Mouse (Mus musculus) stomach, embryonic 16.5 days (tissue): Measurements from ENCODE around the gene Ulk4. TPM values are rescaled to one million over a fixed set of nuclear protein-coding genes. Genes with fewer than 3 reads are reported as not detected.

Source experiments
- ATAC-seq: fragments of 200-750 bp; cut with Nextera tagmentation; 2 replicates; pipeline ENCODE4 v1.8.0; 2017; ENCODE audit warnings: moderate number of reproducible peaks, moderate TSS enrichment; ENCODE audit not compliant: insufficient read depth, low FRiP score
- H3K27ac ChIP-seq: fragments of 300-500 bp; sonication (generic); 2 replicates; pipeline ENCODE4 v1.5.1; 2014; ENCODE audit warnings: low read length
- H3K27me3 ChIP-seq: fragments of 300-500 bp; sonication (generic); 2 replicates; pipeline ENCODE4 v1.6.1; 2014; ENCODE audit warnings: low read length, control low read depth, mixed read lengths; ENCODE audit not compliant: control insufficient read depth, insufficient read depth
- H3K36me3 ChIP-seq: fragments of 300-500 bp; sonication (generic); 2 replicates; pipeline ENCODE4 v1.6.1; 2014; ENCODE audit warnings: low read length; ENCODE audit not compliant: control insufficient read depth, insufficient read depth
- H3K4me1 ChIP-seq: fragments of 300-500 bp; sonication (generic); 2 replicates; pipeline ENCODE4 v1.6.1; 2014; ENCODE audit warnings: low read length, control low read depth, mixed read lengths; ENCODE audit not compliant: control insufficient read depth, insufficient read depth
- H3K4me2 ChIP-seq: fragments of 300-500 bp; sonication (generic); 2 replicates; pipeline ENCODE4 v1.6.1; 2014; ENCODE audit warnings: low read depth, low read length, mixed read lengths
- H3K4me3 ChIP-seq: fragments of 300-500 bp; sonication (generic); replicated peaks from 2 replicates; pipeline ENCODE4 v1.5.1; 2014; ENCODE audit warnings: mild to moderate bottlenecking, low read length
- H3K9ac ChIP-seq: fragments of 300-500 bp; sonication (generic); 2 replicates; pipeline ENCODE4 v1.6.1; 2014; ENCODE audit warnings: low read length
- H3K9me3 ChIP-seq: fragments of 300-500 bp; sonication (generic); replicated peaks from 2 replicates; pipeline ENCODE4 v1.6.1; 2016; ENCODE audit warnings: low read length, control low read depth; ENCODE audit not compliant: control insufficient read depth
- WGBS: fragments of 180-500 bp; shearing (Covaris S2); extraction: QIAGEN DNeasy Blood & Tissue Kit; methylation state at CpG from one replicate; pipeline ENCODE4 v1.1.7; 2014; 5-methylcytosine and 5-hydroxymethylcytosine counted together
- polyA plus RNA-seq: library from polyadenylated mRNA; unstranded; fragments of >200 nt; fragmentation: Nextera tagmentation; extraction: Ambion mirVana; gene quantifications from 2 replicates; pipeline ENCODE4 v1.2.1, GENCODE M21; 2015

The Ulk4 gene
- polyA plus RNA-seq, 1 experiment from 2014 or later: 124 TPM

- no peaks in the 10 kb centered on the region for H3K27me3 ChIP-seq
- H3K4me2 ChIP-seq: no peak overlapping the region
- no peak for ATAC-seq
- H3K4me1 ChIP-seq: no peaks in the 10 kb centered on the region
- no peaks in the 10 kb centered on the region for H3K36me3 ChIP-seq
- no peaks in the 10 kb centered on the region for H3K9me3 ChIP-seq
- H3K4me3 ChIP-seq: no peak overlapping the region
- no peak overlapping the region for H3K27ac ChIP-seq
- WGBS: 54% methylated on average over 8 of the region's 8 CpGs
- H3K9ac ChIP-seq: no peak overlapping the region
Observed at GRCm38 (mm10) chr9:121124705-121125104, 152.3 kb downstream of the Ulk4 start.

GRCm38 (mm10) chr9:121122039-121122438 is 155.0 kb downstream of the Ulk4 start:
- ATAC-seq: no peak
- Histone ChIP-seq H3K36me3 (no peaks in the 10 kb centered on the region), H3K27ac (no peak overlapping the region), H3K4me3 (no peak overlapping the region), H3K9ac (no peak overlapping the region), H3K27me3 (no peaks in the 10 kb centered on the region), H3K9me3 (no peaks in the 10 kb centered on the region), H3K4me2 (no peak overlapping the region), H3K4me1 (peaks cover 4% of the 10 kb centered on the region; the same call in 1 of the 2 replicates)
- WGBS: 30% methylated on average over 5 of the region's 5 CpGs

GRCm38 (mm10) chr9:121117936-121118335 is 159.1 kb downstream of the Ulk4 start:
- no peak for ATAC-seq
- peaks cover 4% of the 10 kb centered on the region; the same call in 1 of the 2 replicates for H3K4me1 ChIP-seq
- 52% methylated on average over 4 of the region's 4 CpGs for WGBS
- H3K36me3 ChIP-seq: no peaks in the 10 kb centered on the region
- H3K9ac ChIP-seq: no peak overlapping the region
- H3K9me3 ChIP-seq: no peaks in the 10 kb centered on the region
- no peak overlapping the region for H3K4me2 ChIP-seq
- no peak overlapping the region for H3K4me3 ChIP-seq
- peak overlapping the region; percentile 44 for H3K27ac ChIP-seq
- H3K27me3 ChIP-seq: no peaks in the 10 kb centered on the region

- Histone ChIP-seq H3K9me3 (no peaks in the 10 kb centered on the region), H3K4me2 (no peak overlapping the region), H3K27ac (no peak overlapping the region), H3K27me3 (no peaks in the 10 kb centered on the region), H3K4me3 (no peak overlapping the region), H3K9ac (no peak overlapping the region), H3K36me3 (no peaks in the 10 kb centered on the region), H3K4me1 (no peaks in the 10 kb centered on the region)
- ATAC-seq: no peak
- WGBS: 26% methylated on average over 1 of the region's 1 CpGs
Observed at GRCm38 (mm10) chr9:121112131-121112530, 164.9 kb downstream of the Ulk4 start.

GRCm38 (mm10) chr9:121108110-121108509 is 168.9 kb downstream of the Ulk4 start:
- Histone ChIP-seq H3K36me3 (no peaks in the 10 kb centered on the region), H3K4me1 (no peaks in the 10 kb centered on the region), H3K9me3 (no peaks in the 10 kb centered on the region), H3K27ac (no peak overlapping the region), H3K4me2 (no peak overlapping the region), H3K4me3 (no peak overlapping the region), H3K9ac (no peak overlapping the region), H3K27me3 (no peaks in the 10 kb centered on the region)
- 22% methylated on average over 10 of the region's 10 CpGs for WGBS
- ATAC-seq: peak; percentile 21; the same call in 1 of the 2 replicates

GRCm38 (mm10) chr9:121107643-121108042 is 169.4 kb downstream of the Ulk4 start:
- no peak overlapping the region for H3K27ac ChIP-seq
- no peak overlapping the region for H3K4me2 ChIP-seq
- no peaks in the 10 kb centered on the region for H3K27me3 ChIP-seq
- 68% methylated on average over 5 of the region's 5 CpGs for WGBS
- H3K36me3 ChIP-seq: no peaks in the 10 kb centered on the region
- 0 out of 2 replicates have a peak, but pooled peaks have one; percentile 5 for ATAC-seq
- no peak overlapping the region for H3K4me3 ChIP-seq
- H3K9me3 ChIP-seq: no peaks in the 10 kb centered on the region
- no peaks in the 10 kb centered on the region for H3K4me1 ChIP-seq
- no peak overlapping the region for H3K9ac ChIP-seq

GRCm38 (mm10) chr9:121107101-121107500 is 169.9 kb downstream of the Ulk4 start:
- Histone ChIP-seq H3K4me1 (no peaks in the 10 kb centered on the region), H3K9ac (no peak overlapping the region), H3K36me3 (no peaks in the 10 kb centered on the region), H3K4me2 (no peak overlapping the region), H3K4me3 (no peak overlapping the region), H3K27me3 (no peaks in the 10 kb centered on the region), H3K27ac (no peak overlapping the region), H3K9me3 (no peaks in the 10 kb centered on the region)
- 38% methylated on average over 11 of the region's 11 CpGs for WGBS
- ATAC-seq: no peak

GRCm38 (mm10) chr9:121101516-121101915 is 175.5 kb downstream of the Ulk4 start:
- Histone ChIP-seq H3K4me1 (no peaks in the 10 kb centered on the region), H3K9ac (no peak overlapping the region), H3K9me3 (no peaks in the 10 kb centered on the region), H3K4me3 (no peak overlapping the region), H3K4me2 (no peak overlapping the region), H3K27me3 (no peaks in the 10 kb centered on the region), H3K36me3 (no peaks in the 10 kb centered on the region), H3K27ac (no peak overlapping the region)
- WGBS: 82% methylated on average over 10 of the region's 10 CpGs
- ATAC-seq: no peak

GRCm38 (mm10) chr9:121099453-121099852 is 177.5 kb downstream of the Ulk4 start:
- H3K9me3 ChIP-seq: no peaks in the 10 kb centered on the region
- no peak for ATAC-seq
- H3K27me3 ChIP-seq: no peaks in the 10 kb centered on the region
- 86% methylated on average over 10 of the region's 10 CpGs for WGBS
- no peaks in the 10 kb centered on the region for H3K36me3 ChIP-seq
- no peaks in the 10 kb centered on the region for H3K4me1 ChIP-seq
- no peak overlapping the region for H3K9ac ChIP-seq
- no peak overlapping the region for H3K4me2 ChIP-seq
- H3K27ac ChIP-seq: no peak overlapping the region
- H3K4me3 ChIP-seq: no peak overlapping the region

- 72% methylated on average over 7 of the region's 7 CpGs for WGBS
- H3K4me3 ChIP-seq: no peak overlapping the region
- no peaks in the 10 kb centered on the region for H3K27me3 ChIP-seq
- ATAC-seq: no peak
- no peaks in the 10 kb centered on the region for H3K4me1 ChIP-seq
- no peaks in the 10 kb centered on the region for H3K36me3 ChIP-seq
- no peak overlapping the region for H3K4me2 ChIP-seq
- no peak overlapping the region for H3K9ac ChIP-seq
- no peak overlapping the region for H3K27ac ChIP-seq
- H3K9me3 ChIP-seq: no peaks in the 10 kb centered on the region
Observed at GRCm38 (mm10) chr9:121093760-121094159, 183.2 kb downstream of the Ulk4 start.
